Mouse (Mus musculus) lung, adult 2 months (tissue): ENCODE data around the gene Sox5.

Source experiments
- CTCF ChIP-seq: fragments of 200-500 bp; IDR thresholded peaks from 2 replicates; pipeline ENCODE4 v1.5.1; 2011; ENCODE audit warnings: mild to moderate bottlenecking, low read length, control low read depth; ENCODE audit not compliant: insufficient read depth
- POLR2A ChIP-seq: fragments of 200-500 bp; IDR thresholded peaks from 2 replicates; pipeline ENCODE4 v1.6.1; 2011; ENCODE audit warnings: low read depth, mild to moderate bottlenecking, control low read depth, low read length, borderline replicate concordance; ENCODE audit errors: extremely low read depth

DNA sequence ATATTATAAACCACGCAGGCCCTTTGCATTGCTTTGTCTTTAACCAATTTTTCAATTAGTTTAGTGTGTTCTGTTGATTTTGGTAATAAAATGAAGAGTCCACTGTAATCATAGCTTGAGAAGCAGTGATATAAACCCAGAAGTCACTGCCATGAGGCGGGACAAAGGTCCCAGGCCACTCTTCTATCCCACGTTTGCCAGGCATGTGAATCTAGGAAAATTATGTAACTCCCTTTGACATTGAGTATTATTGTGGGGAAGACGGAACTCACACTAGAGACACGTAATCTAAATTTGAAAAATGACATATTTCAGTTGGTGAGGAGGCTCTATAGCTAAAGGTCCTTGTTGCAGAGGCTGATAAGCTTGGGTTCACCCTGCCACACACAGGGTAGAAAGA is 711.3 kb downstream of the Sox5 start:
- TF ChIP-seq CTCF (no peak), POLR2A (no peak)
